Mouse (Mus musculus) liver, embryonic 13.5 days (tissue): ENCODE results near the gene Adh7. TPM values are rescaled to one million over a fixed set of nuclear protein-coding genes. Genes with fewer than 3 reads are reported as not detected.

Experiments used
- polyA plus RNA-seq: library from polyadenylated mRNA; unstranded; fragments of >200 nt; fragmentation: Nextera tagmentation; extraction: Ambion mirVana; gene quantifications from 2 replicates; pipeline ENCODE4 v1.2.1, GENCODE M21; 2015

Adh7 gene
- polyA plus RNA-seq, 1 experiment from 2014 or later: 0.25 TPM

Other genes with a start within 250 kb of the Adh7 start
- gene Dapp1, start 236.2 kb upstream of the Adh7 start, polyA plus RNA-seq: 14.0 and 20.3 TPM in 2 replicates
- 0.02 and 0.06 TPM in 2 replicates for gene 1110002E22Rik, start 152.7 kb upstream of the Adh7 start, polyA plus RNA-seq
- not detected in 2 replicates for gene Gm5105, start 150.4 kb upstream of the Adh7 start, polyA plus RNA-seq
- 7.3 and 8.6 TPM in 2 replicates for gene Trmt10a, start 74.3 kb upstream of the Adh7 start, polyA plus RNA-seq
- 27.4 and 36.9 TPM in 2 replicates for gene Mttp, start 72.8 kb upstream of the Adh7 start, polyA plus RNA-seq
- gene 4930579F01Rik, start 23.9 kb upstream of the Adh7 start, polyA plus RNA-seq: not detected in 2 replicates
- gene Adh1, start 43.2 kb downstream of the Adh7 start, polyA plus RNA-seq: 3.0 and 3.4 TPM in 2 replicates
- not detected in 2 replicates for gene Adh6a, start 95.5 kb downstream of the Adh7 start, polyA plus RNA-seq
- gene Adh6b, start 124.0 kb downstream of the Adh7 start, polyA plus RNA-seq: 0.35 and 0.51 TPM in 2 replicates
- gene Adh4, start 197.7 kb downstream of the Adh7 start, polyA plus RNA-seq: 0.09 TPM in 1 of 2 replicates, not detected in the other
- gene Adh5, start 225.3 kb downstream of the Adh7 start, polyA plus RNA-seq: 89.4 and 104 TPM in 2 replicates